Mouse (Mus musculus) ES-Bruce4 (cell line): ENCODE results near the gene Rab40c. TPM values are rescaled to one million over a fixed set of nuclear protein-coding genes. Genes with fewer than 3 reads are reported as not detected.

Source experiments
- H3K27ac ChIP-seq: 2 replicates; pipeline ENCODE4 v1.5.1; 2012; ENCODE audit warnings: low read length, inconsistent platforms; ENCODE audit not compliant: insufficient read depth
- H3K27me3 ChIP-seq: 2 replicates; pipeline ENCODE4 v1.6.1; 2012; ENCODE audit warnings: mild to moderate bottlenecking, low read length, inconsistent platforms; ENCODE audit not compliant: control insufficient read depth, poor library complexity, insufficient read depth, severe bottlenecking
- H3K36me3 ChIP-seq: 2 replicates; pipeline ENCODE4 v1.6.1; 2012; ENCODE audit warnings: inconsistent platforms, mild to moderate bottlenecking, low read length, moderate library complexity; ENCODE audit not compliant: control insufficient read depth, poor library complexity, insufficient read depth, severe bottlenecking
- H3K4me1 ChIP-seq: one replicate; pipeline ENCODE4 v1.8.1; 2011; ENCODE audit warnings: low read length; ENCODE audit not compliant: control insufficient read depth, insufficient read depth
- H3K4me3 ChIP-seq: 2 replicates; pipeline ENCODE4 v1.5.1; 2011; ENCODE audit warnings: low read depth, mild to moderate bottlenecking, low read length
- H3K9ac ChIP-seq: 2 replicates; pipeline ENCODE4 v1.6.1; 2012; ENCODE audit warnings: low read depth, mild to moderate bottlenecking, inconsistent platforms; ENCODE audit not compliant: poor library complexity, severe bottlenecking
- H3K9me3 ChIP-seq: replicated peaks from 2 replicates; pipeline ENCODE4 v1.6.1; 2012; ENCODE audit warnings: mild to moderate bottlenecking, low read length, inconsistent platforms; ENCODE audit not compliant: control insufficient read depth, poor library complexity, insufficient read depth, severe bottlenecking
- CTCF ChIP-seq: IDR thresholded peaks from one replicate; pipeline ENCODE4 v1.8.1; 2011; ENCODE audit warnings: low read depth, low read length
- EP300 ChIP-seq: IDR thresholded peaks from 2 replicates; pipeline ENCODE4 v1.6.1; 2011; ENCODE audit warnings: low read depth, low read length; ENCODE audit not compliant: insufficient read depth
- POLR2A ChIP-seq: IDR thresholded peaks from one replicate; pipeline ENCODE4 v1.8.1; 2011; ENCODE audit warnings: low read length; ENCODE audit not compliant: insufficient read depth
- polyA plus RNA-seq: library from polyadenylated mRNA; stranded (reverse); fragments of >200 nt; gene quantifications from 2 replicates; pipeline ENCODE4 v1.2.4, GENCODE M21; 2011; ENCODE audit warnings: low read depth; ENCODE audit not compliant: missing spikeins, insufficient read depth, insufficient read length

Rab40c gene
- polyA plus RNA-seq, 1 experiment: 22.7 TPM

DNA sequence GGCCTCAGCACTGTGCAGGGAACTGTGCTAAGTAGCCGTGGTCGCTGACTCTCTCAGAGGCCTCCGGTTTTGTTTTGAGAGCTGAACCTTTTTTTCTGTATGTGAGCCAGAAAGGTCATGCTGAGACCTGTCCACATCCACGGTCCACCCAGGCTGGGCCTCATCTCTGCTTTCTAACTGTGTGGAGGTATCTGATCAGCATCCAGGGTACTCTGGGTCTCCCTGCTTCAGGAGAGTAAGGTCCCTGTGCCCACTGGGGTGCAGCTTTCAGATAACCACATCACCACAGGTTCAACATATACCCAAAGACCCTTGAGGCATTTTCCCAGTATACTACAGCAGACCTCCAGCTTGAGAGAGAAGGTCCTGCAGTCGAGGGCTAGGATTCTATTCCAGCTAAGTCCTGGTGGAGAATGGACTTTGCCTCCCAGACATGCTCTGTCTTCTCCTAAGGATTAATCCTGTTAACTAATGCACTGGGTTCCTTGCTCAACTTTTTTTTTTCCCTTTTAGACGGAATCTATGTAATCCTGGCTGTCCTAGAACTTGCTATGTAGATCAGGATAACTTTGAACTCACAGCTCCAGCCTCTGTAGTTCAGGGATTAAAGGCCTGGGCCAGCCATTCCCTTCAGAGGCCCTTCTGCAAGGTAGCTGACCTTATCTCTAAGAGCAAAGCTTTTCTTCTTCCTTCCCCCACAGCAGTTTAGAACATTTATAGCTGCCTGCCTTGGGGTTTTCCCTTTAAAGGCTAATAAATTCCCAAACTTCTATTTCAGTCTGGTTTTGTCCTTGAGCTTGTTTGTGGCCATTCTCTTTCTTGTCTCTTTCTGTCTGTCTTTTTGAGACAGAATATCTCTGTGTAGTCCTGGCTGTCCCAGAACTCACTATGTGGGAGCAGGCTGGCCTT, 57.6 kb downstream of the Rab40c start:
- Histone ChIP-seq H3K27me3 (no peaks in the 10 kb centered on the region), H3K27ac (no peak overlapping the region), H3K4me3 (peak overlapping the region; percentile 83), H3K4me1 (peaks cover 3% of the 10 kb centered on the region), H3K9me3 (no peaks in the 10 kb centered on the region), H3K9ac (peak overlapping the region; percentile 66), H3K36me3 (no peaks in the 10 kb centered on the region)
- TF ChIP-seq POLR2A: no peak

DNA sequence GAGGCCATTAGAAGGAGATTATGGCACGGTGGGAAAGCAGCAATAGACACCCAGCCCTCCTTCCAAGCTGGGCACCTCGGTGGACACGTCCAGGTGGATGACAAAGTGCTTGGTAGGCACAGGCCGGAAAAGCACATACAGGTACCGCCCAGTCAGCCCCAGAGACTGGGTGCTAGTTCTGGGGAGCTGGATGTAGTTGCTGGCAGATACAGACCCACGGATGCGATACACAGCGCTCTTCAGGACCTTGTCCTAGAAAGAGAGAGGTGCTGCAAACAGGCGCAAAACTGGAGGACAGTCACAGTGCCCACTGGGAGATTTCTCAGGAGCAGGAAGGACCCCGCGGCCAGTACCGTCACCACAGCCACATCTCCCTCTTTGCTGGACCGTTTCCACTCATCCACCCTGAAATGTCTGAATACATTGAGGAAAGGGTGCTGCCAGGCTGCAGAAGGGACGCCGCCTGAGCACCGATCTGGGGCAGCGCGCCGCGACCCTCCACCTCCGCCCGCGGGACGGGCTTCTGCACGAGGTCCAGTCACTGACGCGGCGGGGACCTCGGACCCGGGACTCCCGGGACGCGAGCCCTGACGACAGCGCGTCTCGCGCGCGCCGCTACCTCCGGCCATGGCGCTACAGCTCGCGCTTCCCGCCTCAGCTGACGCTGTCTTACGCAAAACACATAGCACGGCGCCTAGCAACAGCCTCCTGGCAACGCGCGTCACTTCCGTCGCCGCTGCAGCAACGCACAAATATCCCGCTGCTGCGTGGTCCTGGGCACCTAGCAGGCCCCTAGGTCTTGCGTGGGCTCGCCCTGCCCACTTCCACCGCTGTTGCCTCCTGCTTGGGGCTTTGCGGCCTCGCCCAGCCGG, 58.5 kb downstream of the Rab40c start, which contains the start of gene Wdr90:
Gene Wdr90, minus strand, starts transcription at position 670 of the 872 bp plus-strand sequence.
- TF ChIP-seq CTCF (no peak), EP300 (0 out of 2 replicates have a peak, but pooled peaks have one; percentile 60), POLR2A (peak; percentile 33)
- Histone ChIP-seq H3K27me3 (no peaks in the 10 kb centered on the region), H3K27ac (no peak within 1 kb of the TSS)

DNA sequence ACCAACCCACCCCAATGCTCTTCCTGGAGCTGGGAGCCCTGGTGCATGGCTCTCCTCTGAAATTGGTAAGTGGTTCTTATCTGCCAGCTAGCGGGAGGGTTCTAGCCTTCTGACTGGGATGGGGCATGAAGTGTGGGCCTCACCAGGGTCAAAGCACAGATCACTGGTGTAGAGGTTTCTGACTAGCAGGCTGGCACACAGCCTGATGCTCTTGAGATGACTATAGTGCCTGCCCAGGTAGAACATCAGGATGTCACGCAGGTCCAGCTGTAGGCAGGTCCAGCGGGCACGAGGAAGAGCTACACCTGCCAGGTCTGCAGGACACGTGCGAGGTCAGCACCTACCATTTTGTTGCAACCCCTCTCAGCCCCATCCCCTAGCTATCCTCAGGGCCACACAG, 59.3 kb downstream of the Rab40c start:
- no peak overlapping the region for H3K27ac ChIP-seq
- TF ChIP-seq POLR2A: no peak
- no peak for TF ChIP-seq CTCF
- no peak for TF ChIP-seq EP300
- no peak overlapping the region; the same call in 1 of the 2 replicates for H3K9ac ChIP-seq

More for the DNA sequence above, 58.5 kb downstream of the Rab40c start, which contains the start of gene Wdr90:
- H3K9me3 ChIP-seq: no peaks in the 10 kb centered on the region
- peaks cover 3% of the 10 kb centered on the region for H3K4me1 ChIP-seq
- H3K36me3 ChIP-seq: no peaks in the 10 kb centered on the region
- peak within 1 kb of the TSS; percentile 66 for H3K9ac ChIP-seq
- H3K4me3 ChIP-seq: peak within 1 kb of the TSS; percentile 83

DNA sequence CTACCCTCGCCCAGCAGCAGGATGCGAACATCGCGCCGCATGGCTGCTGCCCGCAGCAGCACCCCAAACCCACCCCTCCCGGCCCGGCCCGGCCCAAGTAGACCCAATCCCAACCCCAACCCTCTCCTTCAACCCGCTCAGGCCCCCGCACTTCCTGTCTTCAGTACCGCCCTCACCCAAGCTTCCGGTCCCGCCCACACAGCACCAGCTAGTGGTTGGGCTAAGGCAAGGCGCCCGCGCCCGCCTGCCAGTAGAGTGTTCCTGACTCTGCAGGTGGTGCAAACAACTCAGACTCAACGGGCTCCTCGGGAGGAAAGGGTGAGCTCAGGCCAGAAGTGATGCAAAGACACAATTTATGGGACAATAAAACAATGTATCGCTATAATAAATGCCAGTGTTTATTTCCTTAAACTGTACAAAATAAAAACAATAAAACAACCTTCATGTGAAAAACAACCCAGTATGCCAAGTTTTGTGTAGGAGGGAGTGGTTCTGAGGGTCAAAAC, 75.1 kb downstream of the Rab40c start, which contains the start of gene Rhot2:
Gene Rhot2, minus strand, starts transcription at position 456 of the 506 bp plus-strand sequence.
- H3K9me3 ChIP-seq: no peaks in the 10 kb centered on the region
- H3K9ac ChIP-seq: peak within 1 kb of the TSS; percentile 88
- H3K4me1 ChIP-seq: no peaks in the 10 kb centered on the region
- no peak for TF ChIP-seq POLR2A
- TF ChIP-seq CTCF: no peak
- no peak for TF ChIP-seq EP300
- peaks cover 17% of the 10 kb centered on the region for H3K36me3 ChIP-seq
- H3K4me3 ChIP-seq: peak within 1 kb of the TSS; percentile 84
- no peaks in the 10 kb centered on the region for H3K27me3 ChIP-seq
- H3K27ac ChIP-seq: no peak within 1 kb of the TSS

More for the DNA sequence above, 59.3 kb downstream of the Rab40c start:
- H3K4me1 ChIP-seq: peaks cover 3% of the 10 kb centered on the region
- H3K9me3 ChIP-seq: no peaks in the 10 kb centered on the region
- H3K27me3 ChIP-seq: no peaks in the 10 kb centered on the region
- no peak overlapping the region for H3K4me3 ChIP-seq
- no peaks in the 10 kb centered on the region for H3K36me3 ChIP-seq

DNA sequence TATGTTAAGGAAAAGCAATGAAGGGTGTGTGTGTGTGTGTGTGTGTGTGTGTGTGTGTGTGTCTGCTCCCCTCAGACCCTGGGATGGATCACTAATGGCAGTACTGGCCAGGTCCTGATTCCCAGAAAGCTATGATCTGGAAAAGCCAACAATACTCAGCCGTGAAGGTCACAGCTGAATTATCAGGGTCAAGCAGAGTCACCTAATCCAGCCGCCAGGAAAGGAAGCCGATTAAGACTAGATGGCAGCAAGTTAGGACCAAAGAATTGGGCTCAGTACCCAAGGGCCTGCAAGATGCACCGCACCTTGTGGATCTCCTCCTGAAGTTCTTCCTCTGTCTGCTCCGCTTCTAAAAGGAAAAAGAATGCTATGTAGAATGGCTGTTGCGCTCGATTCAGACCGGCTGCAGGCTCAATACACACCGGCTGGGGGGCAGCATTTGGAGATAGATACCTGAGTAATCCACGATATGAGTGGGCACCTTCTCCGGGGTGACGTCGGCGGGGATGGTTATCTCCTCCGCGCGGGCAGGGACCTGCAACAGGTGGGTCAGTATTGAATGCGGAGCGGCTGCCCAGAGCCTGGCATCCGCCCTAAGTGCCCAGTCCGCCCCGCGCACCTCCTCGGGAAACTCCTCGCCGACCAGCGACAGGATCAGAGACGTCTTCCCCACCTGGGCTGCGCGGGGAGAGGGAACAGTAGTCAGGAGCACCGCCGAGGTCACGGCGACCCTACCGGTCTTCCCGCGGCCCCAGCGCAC, 75.7 kb downstream of the Rab40c start:
- Histone ChIP-seq H3K9ac (peak overlapping the region; percentile 88), H3K27ac (no peak overlapping the region), H3K4me1 (no peaks in the 10 kb centered on the region), H3K36me3 (peaks cover 20% of the 10 kb centered on the region), H3K4me3 (peak overlapping the region; percentile 84), H3K9me3 (no peaks in the 10 kb centered on the region), H3K27me3 (no peaks in the 10 kb centered on the region)
- TF ChIP-seq EP300 (no peak), POLR2A (no peak), CTCF (no peak)
